Mouse (Mus musculus) c-Kit-positive CD71-positive TER-119-positive erythroid progenitor cells, embryonic 14.5 days (primary cell): ENCODE measurements around the gene Zfp318.
A peak's percentile ranks its signal among the peaks of the same experiment; 100 is the strongest.

Source experiments
- DNase-seq: peaks from one replicate; pipeline ENCODE4 v3.0.0-alpha.2; 2013; ENCODE audit warnings: low spot score

Gene Zfp318

DNA sequence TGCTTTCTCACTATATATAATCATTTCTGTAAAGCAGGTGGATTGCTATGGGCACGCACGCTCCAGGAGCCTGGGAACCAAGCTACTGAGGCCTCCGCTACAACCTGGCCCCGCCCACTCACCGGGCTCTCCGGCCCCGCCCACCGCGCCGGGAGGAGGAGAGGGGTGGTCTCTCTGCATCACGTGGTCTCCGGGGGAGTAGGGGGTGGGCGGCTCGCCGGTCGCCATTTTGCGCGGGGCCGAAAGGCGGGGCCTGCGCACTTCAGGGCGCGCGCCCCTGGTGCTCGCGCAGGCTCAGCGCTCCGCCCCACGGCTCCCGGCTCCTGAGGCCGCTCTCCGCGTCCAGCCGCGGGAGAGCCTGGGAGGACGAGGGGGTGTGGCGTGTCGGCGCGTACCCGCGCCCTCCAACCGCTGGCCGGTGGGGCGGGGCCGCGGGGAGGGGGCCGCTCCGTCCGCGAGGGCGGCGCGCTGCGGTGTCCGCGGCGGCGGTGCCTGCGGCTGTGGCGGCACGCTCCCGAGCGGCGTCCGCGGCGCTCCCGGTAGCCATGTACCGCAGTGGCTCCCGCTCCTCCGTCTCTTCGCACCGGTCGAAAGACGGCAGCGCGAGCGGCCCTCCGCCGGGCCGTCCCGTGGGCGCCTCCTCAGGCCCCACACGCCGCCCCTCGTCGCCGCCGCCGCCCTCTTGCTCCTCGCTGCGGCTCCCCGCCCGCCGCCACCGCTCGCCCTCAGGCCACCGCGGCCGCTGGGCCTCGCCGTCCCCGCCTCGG, at the start of gene Zfp318:
Gene Zfp318 (plus strand): TSS at position 438 of the 767 bp plus-strand sequence.
- peak; percentile 88 for DNase-seq

DNA sequence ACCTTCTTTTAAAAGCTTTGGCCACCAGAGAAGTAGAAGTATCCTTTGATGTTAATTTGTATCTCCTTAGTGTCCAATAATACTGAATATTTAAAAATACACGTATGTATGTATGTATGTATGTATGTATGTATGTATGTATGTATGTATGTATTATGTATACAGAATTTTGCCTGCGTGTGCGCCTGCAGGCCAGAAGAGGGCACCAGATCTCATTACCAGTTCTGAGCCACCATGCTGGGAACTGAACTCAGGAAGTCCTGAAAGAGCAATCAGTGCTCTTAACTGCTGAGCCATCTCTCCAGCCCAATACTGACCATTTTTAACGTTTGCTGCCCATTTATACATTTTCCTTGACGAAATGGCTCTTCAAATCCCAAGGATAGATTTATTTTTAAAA, 47.1 kb upstream of the Zfp318 start:
- DNase-seq: no peak

DNA sequence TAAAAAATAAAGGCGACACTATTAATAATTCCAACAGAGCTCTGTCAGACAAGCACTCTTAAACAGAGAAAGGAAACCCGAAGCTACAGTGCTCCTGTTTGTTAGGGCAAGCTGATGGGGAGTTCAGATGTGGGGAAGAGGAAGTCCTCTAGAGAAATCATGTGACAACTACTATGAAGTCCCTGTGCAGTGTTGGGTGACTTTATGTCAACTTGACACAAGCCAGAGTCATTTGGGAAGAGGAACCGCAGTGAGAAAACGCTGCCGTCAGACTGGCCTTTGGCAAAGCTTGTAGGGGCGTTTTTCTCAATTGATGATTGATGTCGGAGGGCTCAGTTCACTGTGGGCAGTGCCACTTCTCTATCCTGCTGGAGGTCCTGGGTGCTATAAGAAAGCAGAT, 42.3 kb upstream of the Zfp318 start:
- DNase-seq: no peak

DNA sequence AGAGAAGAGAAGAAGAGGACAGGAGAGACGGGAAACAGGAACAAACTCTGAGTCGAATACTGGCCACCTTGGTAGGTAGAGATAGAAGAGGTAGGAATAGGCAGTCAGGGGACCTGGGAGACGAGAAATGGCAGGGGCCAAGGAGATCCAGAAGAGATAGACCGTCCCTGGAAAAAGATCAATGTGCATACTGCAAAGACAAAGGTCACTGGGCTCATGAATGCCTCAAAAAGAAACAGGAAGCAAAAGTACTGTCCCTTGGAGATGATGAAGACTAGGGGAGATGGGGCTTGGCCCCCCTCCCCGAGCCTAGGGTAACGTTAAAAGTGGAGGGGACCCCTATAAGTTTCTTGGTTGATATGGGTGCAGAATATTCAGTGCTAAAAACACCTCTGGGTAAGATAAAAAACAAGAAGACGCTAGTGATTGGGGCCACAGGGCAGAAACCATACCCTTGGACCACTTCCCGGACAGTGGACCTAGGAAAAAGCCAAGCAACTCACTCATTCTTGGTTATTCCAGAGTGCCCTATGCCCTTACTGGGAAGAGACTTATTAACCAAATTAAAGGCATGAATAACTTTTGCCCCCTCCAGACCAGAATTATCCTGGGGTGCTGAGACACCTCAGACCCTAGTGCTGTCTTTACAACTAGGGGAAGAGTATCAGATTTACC, 32.4 kb upstream of the Zfp318 start:
- no peak for DNase-seq

DNA sequence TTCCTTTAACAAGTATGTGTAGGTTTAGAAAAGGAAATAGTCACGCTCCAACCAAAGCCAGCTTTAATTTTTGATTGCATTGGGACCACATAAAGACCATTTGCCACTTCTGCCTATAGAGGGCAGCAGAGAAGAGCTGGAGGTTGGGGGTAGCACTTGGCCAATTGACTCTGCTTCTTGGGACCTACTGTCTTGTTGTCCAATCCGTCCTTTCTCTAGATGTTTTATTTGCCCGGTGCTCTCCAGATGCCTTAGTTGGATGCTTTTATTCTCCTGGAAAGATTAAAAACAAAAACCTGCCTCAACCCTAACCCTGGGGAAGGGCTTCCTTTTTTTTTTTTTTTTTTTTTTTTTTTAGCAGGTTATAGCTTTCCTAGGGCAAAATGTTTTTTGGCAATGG, 11.7 kb upstream of the Zfp318 start:
- peak; percentile 44 for DNase-seq

DNA sequence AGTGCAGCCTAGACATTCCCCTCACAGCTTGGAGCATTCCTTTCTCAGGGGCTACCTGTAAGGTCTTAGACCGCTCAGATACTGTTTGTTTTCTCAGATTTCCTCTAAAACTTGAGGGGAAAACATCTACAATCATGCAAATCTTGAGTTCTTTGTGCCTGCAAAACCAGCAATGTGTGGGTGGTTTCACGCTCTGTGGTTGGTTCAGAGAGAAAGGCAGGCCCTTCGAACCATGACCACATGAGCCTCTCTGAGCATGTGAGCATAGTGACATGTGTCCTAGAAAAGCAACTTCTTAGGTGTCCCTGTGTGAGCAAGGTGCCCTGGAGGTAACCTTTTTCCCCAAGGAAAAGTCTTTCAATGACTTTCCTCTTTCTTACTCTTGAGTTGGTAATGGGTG, 5.0 kb upstream of the Zfp318 start:
- DNase-seq: no peak

DNA sequence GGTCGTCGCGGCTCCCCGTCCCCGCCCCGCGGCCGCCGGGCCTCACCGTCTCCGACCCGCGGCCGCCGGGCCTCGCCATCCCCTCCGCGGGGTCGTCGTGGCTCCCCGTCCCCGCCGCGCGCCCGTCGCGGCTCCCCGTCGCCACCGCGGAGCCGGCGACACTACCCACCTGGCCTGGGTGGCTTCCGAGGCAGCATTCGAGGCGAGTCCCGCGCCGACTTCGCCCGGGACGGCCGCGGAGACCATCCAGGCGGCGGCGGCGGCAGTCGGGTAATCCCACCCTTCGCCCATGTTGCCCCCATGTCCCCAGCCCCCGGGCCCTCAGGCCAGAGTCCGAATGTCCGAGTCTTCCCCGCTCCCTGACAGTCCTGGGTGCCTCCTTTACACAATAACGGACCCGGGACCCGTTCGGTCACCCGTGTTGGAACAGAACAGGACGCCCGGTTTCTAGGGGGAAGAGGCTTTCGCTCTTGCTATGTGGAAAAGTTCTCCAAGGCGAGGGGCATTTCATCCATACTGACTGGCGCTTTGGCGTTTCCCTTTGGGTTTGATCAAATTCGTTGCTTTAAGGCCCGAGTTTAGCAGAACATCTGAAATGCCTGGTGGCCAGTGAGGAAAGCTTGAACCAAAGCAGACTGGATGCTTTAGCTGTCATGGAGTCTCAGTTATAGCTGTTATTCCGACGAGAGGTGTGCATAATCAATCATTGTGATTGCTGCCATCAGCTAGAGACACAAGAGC, 700 bp downstream of the Zfp318 start:
- DNase-seq: peak; percentile 22

DNA sequence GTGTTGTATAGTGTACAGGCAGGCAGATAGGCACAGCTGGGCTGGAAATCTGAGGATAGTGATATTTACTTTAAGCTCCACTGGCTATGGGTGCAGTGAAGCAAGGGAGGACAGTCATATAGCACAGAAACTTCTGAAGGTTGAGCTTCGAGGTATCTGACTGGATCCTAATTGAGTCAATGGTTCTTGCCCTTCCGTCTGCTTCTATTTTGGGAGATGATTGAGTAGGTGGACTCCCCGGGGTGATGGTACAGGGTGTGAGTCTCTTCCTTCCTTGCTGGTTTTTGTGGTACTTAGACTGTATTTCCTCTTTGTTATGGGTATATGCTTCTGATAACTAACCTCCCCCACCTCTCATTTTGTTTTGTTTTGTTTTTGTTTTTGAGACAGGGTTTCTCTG, 4.7 kb downstream of the Zfp318 start:
- DNase-seq: no peak

DNA sequence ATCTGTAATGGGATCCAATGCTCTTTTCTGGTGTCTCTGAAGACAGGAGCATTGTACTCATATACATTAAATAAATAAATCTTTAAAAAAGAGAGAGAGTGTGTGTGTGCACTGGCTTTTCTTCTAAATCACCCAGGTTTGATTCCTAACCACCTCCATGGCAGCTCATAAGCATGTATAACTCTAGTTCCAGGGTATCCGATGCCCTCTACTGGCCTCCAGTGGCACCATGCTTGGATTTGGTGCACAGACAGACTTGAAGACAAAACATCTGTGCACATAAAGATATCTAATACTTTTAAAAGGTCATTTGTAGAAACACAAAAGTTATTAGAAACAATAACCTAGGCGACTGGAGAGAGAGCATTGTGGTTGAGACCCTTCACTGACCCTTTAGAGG, 9.5 kb downstream of the Zfp318 start:
- peak; percentile 14 for DNase-seq

DNA sequence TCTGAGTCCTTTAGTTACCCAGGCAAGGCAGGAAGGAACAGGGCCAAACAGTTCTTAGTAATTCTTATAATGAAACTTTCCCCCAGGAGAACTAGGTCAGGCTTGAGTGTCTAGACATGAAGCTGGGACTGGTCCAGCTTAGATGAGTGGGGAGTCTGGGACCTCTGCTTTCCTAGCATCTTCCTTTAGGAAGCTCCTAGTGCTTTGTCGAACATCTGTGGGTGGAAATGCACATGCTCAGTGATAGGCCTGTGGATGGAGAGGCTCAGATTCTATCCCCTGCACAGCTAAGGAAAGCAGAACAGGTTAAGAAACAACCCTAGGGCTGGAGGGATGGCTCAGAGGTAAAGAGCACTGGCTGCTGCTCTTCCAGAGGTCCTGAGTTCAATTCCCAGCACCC, 11.1 kb downstream of the Zfp318 start:
- DNase-seq: no peak

DNA sequence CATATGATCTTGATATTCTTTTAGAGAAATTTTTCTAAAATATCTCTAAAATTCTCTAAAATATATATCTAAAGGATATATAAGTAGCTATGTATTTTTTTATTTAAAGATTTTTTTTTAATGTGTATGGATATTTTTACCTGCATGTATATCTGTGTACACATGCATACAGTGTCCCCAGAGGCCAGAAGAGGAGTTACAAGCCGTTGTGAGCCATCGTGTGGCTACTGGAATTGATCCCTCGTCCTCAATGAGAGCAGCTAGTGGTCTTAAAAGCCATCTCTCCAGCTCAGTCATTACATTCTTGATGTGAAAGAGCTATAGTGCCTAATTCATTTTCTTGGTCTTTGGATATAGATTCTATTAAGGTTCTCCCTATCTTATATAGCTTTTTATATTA, 24.9 kb downstream of the Zfp318 start:
- no peak for DNase-seq

DNA sequence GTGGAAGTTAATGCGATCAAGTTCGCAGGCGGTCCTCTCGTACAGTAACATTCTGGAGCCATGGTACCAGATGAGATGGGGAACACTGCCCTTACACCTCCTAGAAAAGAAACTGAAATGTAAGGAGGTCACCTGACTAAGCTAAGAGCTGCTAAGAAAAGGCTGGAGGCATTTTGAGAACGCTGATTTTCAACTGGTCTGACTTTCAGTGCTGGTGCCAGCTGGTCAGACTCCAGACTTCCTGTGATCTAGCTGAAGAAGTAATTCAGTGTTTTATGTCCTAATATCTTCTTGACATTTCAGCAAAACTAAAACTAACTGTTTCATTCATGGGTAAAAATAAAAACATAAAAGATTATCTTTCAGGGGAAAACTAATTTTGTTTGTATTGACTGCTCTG, 35.1 kb downstream of the Zfp318 start:
- no peak for DNase-seq

DNA sequence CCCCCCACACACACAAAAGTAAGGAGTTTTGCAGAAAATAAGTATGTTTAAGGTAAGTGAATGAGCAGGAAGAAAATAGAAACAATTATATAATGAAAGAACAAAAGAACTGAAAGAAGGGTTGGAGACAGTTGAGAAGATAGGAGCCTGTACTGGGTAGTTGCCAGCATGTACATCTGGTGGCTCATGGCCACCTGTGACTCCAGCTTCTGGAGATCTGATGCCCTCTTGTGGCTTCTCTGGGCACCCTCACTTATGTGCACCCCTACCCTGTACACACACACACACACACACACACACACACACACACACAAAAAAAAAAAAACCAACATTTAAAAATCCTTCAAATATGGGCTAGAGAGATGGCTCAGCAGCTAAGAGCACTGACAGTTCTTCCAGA, 36.2 kb downstream of the Zfp318 start:
- DNase-seq: no peak

DNA sequence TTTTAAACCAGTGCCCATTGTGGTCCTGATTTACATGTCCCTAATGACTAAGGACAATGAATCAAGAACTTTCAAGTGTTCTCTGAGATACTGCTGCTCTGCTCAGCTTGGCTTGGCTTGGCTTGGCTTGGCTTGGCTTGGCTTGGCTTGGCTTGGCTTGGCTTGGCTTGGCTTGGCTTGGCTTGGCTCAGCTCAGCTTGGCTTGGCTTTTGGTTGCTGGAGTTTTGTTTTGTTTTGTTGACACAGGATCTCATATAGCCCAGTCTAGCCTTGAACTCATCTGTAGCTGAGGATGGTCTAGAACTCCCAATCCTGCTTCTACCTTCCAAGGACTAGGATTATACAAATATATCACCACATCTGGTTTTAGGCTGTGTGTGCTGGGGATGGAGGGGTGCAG, 43.0 kb downstream of the Zfp318 start:
- DNase-seq: no peak

DNA sequence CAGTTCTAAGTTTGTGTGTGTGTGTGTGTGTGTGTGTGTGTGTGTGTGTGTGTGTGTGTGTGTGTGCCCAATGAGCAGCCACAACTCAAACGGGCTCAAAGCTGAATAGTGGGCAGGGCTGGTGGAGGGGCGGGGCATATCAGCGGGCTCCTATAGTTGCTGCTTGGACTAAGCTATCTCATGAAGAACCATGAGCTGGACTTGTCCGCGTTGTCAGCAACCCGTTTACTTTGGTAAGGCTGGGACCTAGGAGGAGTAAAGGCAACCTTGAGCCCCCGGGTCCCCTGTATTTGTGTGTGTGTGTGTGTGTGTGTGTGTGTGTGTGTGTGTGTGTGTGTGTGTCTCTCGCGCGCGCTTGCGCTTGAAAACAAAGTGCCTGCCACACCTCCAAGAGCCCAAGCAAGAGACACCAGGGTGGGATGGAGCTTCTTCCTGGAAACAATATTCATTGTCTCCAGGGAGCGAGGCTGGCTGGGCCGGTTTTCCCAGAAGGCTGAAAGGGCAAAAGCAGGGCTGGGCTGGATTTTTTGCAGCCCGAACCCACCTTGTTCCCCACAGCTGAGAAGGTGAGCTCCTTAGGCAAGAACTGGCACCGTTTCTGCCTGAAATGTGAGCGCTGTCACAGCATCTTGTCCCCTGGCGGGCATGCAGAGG, 45.4 kb downstream of the Zfp318 start, which contains the start of gene Crip3:
Gene Crip3 (plus strand): TSS at position 166 of the 654 bp plus-strand sequence.
- DNase-seq: no peak

DNA sequence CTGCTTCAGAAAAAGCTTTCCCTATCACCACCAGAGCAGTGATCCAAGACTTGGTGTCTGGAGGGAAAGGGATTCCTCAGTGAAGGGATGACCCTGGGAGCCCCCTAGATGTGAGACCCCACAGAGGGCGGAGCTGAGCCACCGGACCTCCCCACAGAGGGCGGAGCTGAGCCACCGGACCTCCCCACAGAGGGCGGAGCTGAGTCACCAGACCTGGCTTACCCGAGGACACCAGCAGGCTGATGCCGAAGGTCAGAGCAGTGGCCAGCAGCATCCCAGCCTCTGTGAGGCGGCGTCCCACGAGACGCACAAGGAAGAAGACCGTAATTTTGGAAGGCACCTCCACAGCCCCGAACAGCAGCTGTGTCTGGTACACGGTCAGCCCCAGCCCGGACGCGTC, 50.1 kb downstream of the Zfp318 start:
- no peak for DNase-seq

DNA sequence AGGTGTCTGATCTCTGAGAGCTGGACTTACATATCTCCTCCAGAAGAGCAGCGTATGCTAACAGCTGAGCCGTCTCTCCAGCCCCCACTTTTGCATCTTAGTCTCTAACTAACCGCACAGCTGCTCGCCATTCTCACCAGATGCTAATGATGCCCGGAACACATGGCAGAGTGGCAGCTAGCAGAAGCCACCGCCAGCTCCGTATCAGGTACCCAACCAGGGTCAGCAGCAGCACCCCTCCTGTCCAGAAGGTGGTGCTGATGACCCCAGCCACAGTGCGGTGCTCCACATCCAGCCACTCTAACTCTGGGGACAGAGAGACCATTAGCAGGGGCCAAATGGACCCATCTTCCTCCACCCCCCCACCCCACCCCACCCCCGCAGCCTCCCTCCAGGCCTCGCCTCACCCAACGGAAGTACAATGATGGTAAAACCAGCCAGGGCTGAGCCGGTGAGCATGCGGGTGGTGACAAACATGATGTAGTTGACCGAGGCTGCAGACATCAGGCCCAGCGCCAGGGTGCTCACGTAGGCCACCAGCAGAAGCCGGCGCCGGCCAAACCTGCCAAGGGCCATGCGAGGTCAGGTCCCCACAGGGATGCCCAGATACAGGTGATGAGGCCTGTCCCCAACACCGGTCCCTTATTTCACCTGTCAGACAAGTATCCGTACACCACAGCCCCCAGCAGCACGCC, 53.3 kb downstream of the Zfp318 start:
- DNase-seq: no peak

DNA sequence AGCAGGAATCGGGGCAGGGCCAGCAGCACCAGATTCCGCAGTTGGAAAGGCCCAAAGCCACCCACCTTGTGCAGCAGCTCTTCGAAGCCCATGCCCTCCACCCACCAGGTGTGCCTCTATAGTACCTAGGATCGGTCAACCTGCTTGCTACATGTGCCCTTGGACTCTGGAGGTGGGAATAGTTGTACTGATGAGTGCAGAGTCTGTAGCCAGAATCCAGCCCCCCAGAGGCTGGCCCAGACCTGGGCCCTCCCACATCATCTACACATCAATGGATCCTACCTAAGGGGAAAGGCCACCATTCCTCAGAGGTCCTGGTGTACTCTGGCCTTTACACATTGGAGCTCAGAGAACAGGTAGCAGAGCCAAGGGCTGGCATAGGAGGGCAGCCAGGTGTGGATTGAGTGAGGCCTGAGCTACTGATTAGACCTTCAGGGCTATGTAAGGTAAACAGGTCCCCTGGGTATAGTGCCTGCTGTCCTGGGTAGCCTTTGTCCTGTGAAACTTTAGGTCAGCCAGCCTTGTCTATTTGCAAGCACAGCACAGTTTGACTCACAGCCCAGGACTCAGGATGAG, 54.9 kb downstream of the Zfp318 start, which contains the start of gene Slc22a7:
Gene Slc22a7 (minus strand): TSS at position 160 of the 576 bp plus-strand sequence.
- DNase-seq: no peak

DNA sequence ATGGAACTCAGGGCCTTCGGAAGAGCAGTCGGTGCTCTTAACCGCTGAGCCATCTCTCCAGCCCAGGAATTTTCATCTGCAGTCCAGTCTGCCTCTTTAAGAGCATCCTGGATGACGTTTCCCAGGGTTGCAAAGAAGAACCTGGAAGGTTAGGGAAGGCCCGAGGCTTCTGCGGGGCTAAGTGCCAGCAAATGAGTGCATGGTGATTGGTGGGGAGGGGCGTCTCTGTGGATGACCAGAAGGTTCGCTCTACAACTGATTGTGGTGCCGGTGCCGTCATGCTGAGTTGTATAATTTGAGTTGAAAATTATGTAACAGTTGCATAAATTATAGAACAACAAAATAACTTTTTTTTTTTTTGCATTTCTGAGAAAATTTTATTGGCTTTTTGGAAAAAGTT, 55.6 kb downstream of the Zfp318 start:
- no peak for DNase-seq

DNA sequence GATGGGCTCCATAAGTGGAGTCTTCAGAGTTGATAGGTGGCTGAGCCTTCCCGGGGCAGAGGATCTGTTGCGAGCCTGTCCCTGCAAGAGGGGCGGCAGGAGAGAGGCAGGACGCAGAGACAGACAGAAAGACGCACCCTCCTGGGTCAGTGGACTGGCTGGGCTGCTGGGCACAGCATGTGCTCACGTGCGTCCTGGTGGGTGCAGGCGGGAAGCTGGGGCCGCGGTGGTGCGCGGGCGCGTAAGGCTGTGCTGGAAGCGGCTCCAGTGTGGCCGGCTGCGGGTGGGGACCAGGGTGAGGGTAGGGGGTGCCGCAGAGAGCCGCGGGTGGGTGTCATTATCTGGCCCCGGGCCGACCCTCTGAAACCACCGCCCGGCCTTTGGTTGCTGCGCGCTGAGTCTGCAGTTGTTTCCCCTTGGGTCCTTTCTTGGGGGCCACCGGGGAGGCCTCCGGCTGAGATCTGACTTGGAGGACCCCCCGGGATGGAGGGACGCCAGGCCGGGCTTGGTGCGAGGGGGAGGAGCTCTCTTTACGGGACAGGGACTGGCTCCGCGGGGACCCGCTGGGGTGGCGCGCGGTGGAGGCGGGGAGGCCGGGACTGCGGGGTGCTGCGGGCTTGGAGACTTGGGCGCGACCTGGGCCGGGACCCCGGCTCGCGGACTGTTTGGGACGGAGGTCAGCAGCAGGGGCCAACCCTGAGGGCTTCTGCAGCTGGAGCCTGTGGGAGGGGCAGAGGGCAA, 61.5 kb downstream of the Zfp318 start:
- no peak for DNase-seq

DNA sequence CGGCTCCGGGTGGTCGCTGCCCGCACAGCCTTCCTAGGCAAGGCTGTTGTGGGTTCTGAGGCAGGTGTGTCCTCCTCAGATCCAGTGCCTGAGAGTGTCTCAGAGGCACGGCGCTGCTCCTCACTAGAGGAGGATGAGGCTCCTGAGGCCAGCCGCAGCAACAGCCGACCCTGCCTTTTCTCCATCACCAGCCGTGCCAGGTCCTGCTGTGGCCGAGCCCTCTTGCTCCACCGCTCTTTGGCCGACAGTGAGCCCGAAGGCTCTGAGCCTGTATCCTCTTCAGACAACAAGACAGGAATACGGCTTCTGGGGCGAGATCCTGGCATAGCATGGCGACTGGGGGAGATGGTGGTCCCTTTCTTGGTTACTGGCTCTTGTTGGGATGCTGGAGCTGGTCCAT, 62.7 kb downstream of the Zfp318 start:
- DNase-seq: no peak
